9 mouse cellular contexts compared by ENCODE assay signal in genomic region chr6:29444773-29445172, GRCm38 (mm10). TPM values are rescaled to one million over a fixed set of nuclear protein-coding genes. Genes with fewer than 3 reads are reported as not detected.
DNase-seq lines count a peak whose midpoint lies in the region; ATAC-seq and TF ChIP-seq lines count a peak whose summit lies in the region.
"Had no signal": no experiment of that assay in that cellular context is flagged by ENCODE, and none has a peak within 500 bp of the region (broad histone marks: within the 10 kb centered on the region; RNA-seq: fewer than 3 reads in every experiment).

No protein-coding gene starts in this region.

- no peak overlapping the region for H3K4me3 ChIP-seq in hindbrain, embryonic 10.5 days
- H3K4me3 ChIP-seq in hindbrain, embryonic 12.5 days: no peak overlapping the region
- H3K4me3 ChIP-seq in G1E (ENCODE audit: low read depth, low read length): no peak overlapping the region
- no peak overlapping the region for H3K4me3 ChIP-seq in hindbrain, embryonic 13.5 days
- H3K4me3 ChIP-seq: embryonic facial prominence, embryonic 15.5 days had no signal

- peak; percentile 41 for DNase-seq in hindbrain, embryonic 10.5 days (ENCODE audit: low spot score)
- DNase-seq in B cell, adult 2 months: peak; percentile 68 to 73
- peak; percentile 65 for DNase-seq in G1E (ENCODE audit: low spot score)
- peak; percentile 46 for DNase-seq in embryo, embryonic 9.5 days (ENCODE audit: extremely low spot score)
- DNase-seq in lung, postnatal 4 days: peak; percentile 35 to 53
- DNase-seq in right cerebral cortex, postnatal 4 days: no peak

- H3K36me3 ChIP-seq in hindbrain, embryonic 10.5 days: peaks cover 31% of the 10 kb centered on the region
- peaks cover 13% of the 10 kb centered on the region; the same call in 1 of the 2 replicates for H3K36me3 ChIP-seq in hindbrain, embryonic 12.5 days
- no peaks in the 10 kb centered on the region for H3K36me3 ChIP-seq in G1E (replicated peaks)
- peaks cover 33% of the 10 kb centered on the region for H3K36me3 ChIP-seq in hindbrain, embryonic 13.5 days

- H3K4me2 ChIP-seq in hindbrain, embryonic 12.5 days (replicated peaks): no peak overlapping the region
- no peak overlapping the region for H3K4me2 ChIP-seq in hindbrain, embryonic 13.5 days
- H3K4me2 ChIP-seq: embryonic facial prominence, embryonic 15.5 days had no signal

- no peaks in the 10 kb centered on the region for H3K4me1 ChIP-seq in hindbrain, embryonic 10.5 days (replicated peaks)
- no peaks in the 10 kb centered on the region for H3K4me1 ChIP-seq in hindbrain, embryonic 12.5 days
- peaks cover 17% of the 10 kb centered on the region for H3K4me1 ChIP-seq in G1E (ENCODE audit: insufficient read depth, low read depth, low read length)
- H3K4me1 ChIP-seq in hindbrain, embryonic 13.5 days (replicated peaks): no peaks in the 10 kb centered on the region
- H3K4me1 ChIP-seq: embryonic facial prominence, embryonic 15.5 days had no signal

- no peaks in the 10 kb centered on the region for H3K9me3 ChIP-seq in hindbrain, embryonic 10.5 days
- H3K9me3 ChIP-seq in hindbrain, embryonic 12.5 days (replicated peaks): no peaks in the 10 kb centered on the region
- H3K9me3 ChIP-seq in G1E (replicated peaks): no peaks in the 10 kb centered on the region
- H3K9me3 ChIP-seq in hindbrain, embryonic 13.5 days: no peaks in the 10 kb centered on the region
- H3K9me3 ChIP-seq: embryonic facial prominence, embryonic 15.5 days had no signal

- peak; percentile 94 for TF ChIP-seq CTCF in G1E (IDR thresholded peaks at IDR 0.05; ENCODE audit: low read depth, low read length)

- H3K27ac ChIP-seq in hindbrain, embryonic 10.5 days: no peak overlapping the region
- no peak overlapping the region for H3K27ac ChIP-seq in hindbrain, embryonic 12.5 days
- H3K27ac ChIP-seq in hindbrain, embryonic 13.5 days: no peak overlapping the region
- H3K27ac ChIP-seq: embryonic facial prominence, embryonic 15.5 days had no signal

- no peak overlapping the region for H3K9ac ChIP-seq in hindbrain, embryonic 12.5 days
- no peak overlapping the region for H3K9ac ChIP-seq in hindbrain, embryonic 13.5 days
- H3K9ac ChIP-seq: embryonic facial prominence, embryonic 15.5 days had no signal

- no peak for ATAC-seq in hindbrain, embryonic 12.5 days (ENCODE audit: low FRiP score)
- no peak for ATAC-seq in G1E (ENCODE audit: extremely low read depth, insufficient number of reproducible peaks, low FRiP score, poor library complexity, severe bottlenecking)
- no peak for ATAC-seq in hindbrain, embryonic 13.5 days (ENCODE audit: low FRiP score)

- WGBS in hindbrain, embryonic 10.5 days: 73% methylated on average over 11 of the region's 11 CpGs
- 72% methylated on average over 11 of the region's 11 CpGs for WGBS in hindbrain, embryonic 12.5 days
- 73% methylated on average over 11 of the region's 11 CpGs for WGBS in hindbrain, embryonic 13.5 days

- H3K27me3 ChIP-seq in hindbrain, embryonic 10.5 days (ENCODE audit: insufficient read depth, poor library complexity, severe bottlenecking): no peaks in the 10 kb centered on the region
- H3K27me3 ChIP-seq in hindbrain, embryonic 12.5 days: no peaks in the 10 kb centered on the region
- peaks cover 62% of the 10 kb centered on the region for H3K27me3 ChIP-seq in G1E (ENCODE audit: insufficient read depth, low read length)
- no peaks in the 10 kb centered on the region for H3K27me3 ChIP-seq in hindbrain, embryonic 13.5 days
- H3K27me3 ChIP-seq: embryonic facial prominence, embryonic 15.5 days had no signal

RNA-seq across cellular contexts. Expression of gene Flnc, which starts 11.7 kb away (rescaled TPM):
- polyA plus RNA-seq in hindbrain, embryonic 10.5 days (2016; fragmentation: Nextera tagmentation; extraction: Ambion mirVana): 3.6 and 4.1 TPM in 2 replicates
- 11.8 and 14.5 TPM in 2 replicates for polyA plus RNA-seq in hindbrain, embryonic 12.5 days (2016; fragmentation: Nextera tagmentation; extraction: Ambion mirVana)
- total RNA-seq in G1E (2014; fragmentation: Nextera tagmentation): 0.15 and 0.24 TPM in 2 replicates
- 0.11 and 0.17 TPM in 2 replicates for total RNA-seq in G1E (2017)
- 0.36 and 0.51 TPM in 2 replicates for polyA plus RNA-seq in G1E (2012)
- 5.0 and 5.8 TPM in 2 replicates for polyA plus RNA-seq in hindbrain, embryonic 13.5 days (2015; fragmentation: Nextera tagmentation; extraction: Ambion mirVana)

RNA-seq across cellular contexts. Expression of gene Atp6v1f, which starts 22.7 kb away (rescaled TPM):
- 226 and 252 TPM in 2 replicates for polyA plus RNA-seq in hindbrain, embryonic 10.5 days (2016; fragmentation: Nextera tagmentation; extraction: Ambion mirVana)
- polyA plus RNA-seq in hindbrain, embryonic 12.5 days (2016; fragmentation: Nextera tagmentation; extraction: Ambion mirVana): 215 and 230 TPM in 2 replicates
- total RNA-seq in G1E (2014; fragmentation: Nextera tagmentation) (138 and 150 TPM in 2 replicates), G1E (2017) (201 and 265 TPM in 2 replicates)
- polyA plus RNA-seq in G1E (2012): 270 and 339 TPM in 2 replicates
- polyA plus RNA-seq in hindbrain, embryonic 13.5 days (2015; fragmentation: Nextera tagmentation; extraction: Ambion mirVana): 337 and 340 TPM in 2 replicates

RNA-seq across cellular contexts. Expression of gene Atp6v1fnb, which starts 26.5 kb away (rescaled TPM):
- polyA plus RNA-seq in hindbrain, embryonic 10.5 days (2016; fragmentation: Nextera tagmentation; extraction: Ambion mirVana): not detected in 2 replicates
- polyA plus RNA-seq in hindbrain, embryonic 12.5 days (2016; fragmentation: Nextera tagmentation; extraction: Ambion mirVana): 0.43 TPM in 1 of 2 replicates, not detected in the other
- 1.6 TPM in 1 of 2 replicates, not detected in the other for total RNA-seq in G1E (2014; fragmentation: Nextera tagmentation)
- total RNA-seq in G1E (2017): 0.46 and 1.3 TPM in 2 replicates
- polyA plus RNA-seq in G1E (2012): 0.13 TPM in 1 of 2 replicates, not detected in the other
- 0.57 and 1.0 TPM in 2 replicates for polyA plus RNA-seq in hindbrain, embryonic 13.5 days (2015; fragmentation: Nextera tagmentation; extraction: Ambion mirVana)
- polyA plus RNA-seq: embryonic facial prominence, embryonic 15.5 days had no signal

RNA-seq across cellular contexts. Expression of gene Ccdc136, which starts 48.7 kb away (rescaled TPM):
- polyA plus RNA-seq in hindbrain, embryonic 10.5 days (2016; fragmentation: Nextera tagmentation; extraction: Ambion mirVana): 21.5 and 22.4 TPM in 2 replicates
- polyA plus RNA-seq in hindbrain, embryonic 12.5 days (2016; fragmentation: Nextera tagmentation; extraction: Ambion mirVana): 35.6 and 36.0 TPM in 2 replicates
- not detected in 2 replicates for total RNA-seq in G1E (2014; fragmentation: Nextera tagmentation)
- 0.11 and 0.23 TPM in 2 replicates for total RNA-seq in G1E (2017)
- polyA plus RNA-seq in G1E (2012): 0.02 and 0.04 TPM in 2 replicates
- 38.3 and 46.1 TPM in 2 replicates for polyA plus RNA-seq in hindbrain, embryonic 13.5 days (2015; fragmentation: Nextera tagmentation; extraction: Ambion mirVana)

RNA-seq across cellular contexts. Expression of gene Opn1sw, which starts 56.5 kb away (rescaled TPM):
- 0.17 and 0.21 TPM in 2 replicates for polyA plus RNA-seq in hindbrain, embryonic 10.5 days (2016; fragmentation: Nextera tagmentation; extraction: Ambion mirVana)
- polyA plus RNA-seq in hindbrain, embryonic 12.5 days (2016; fragmentation: Nextera tagmentation; extraction: Ambion mirVana): 0.25 and 0.38 TPM in 2 replicates
- total RNA-seq in G1E (2014; fragmentation: Nextera tagmentation): not detected in 2 replicates
- 0.27 TPM in 1 of 2 replicates, not detected in the other for total RNA-seq in G1E (2017)
- polyA plus RNA-seq in G1E (2012): not detected in 2 replicates
- 0.26 and 0.32 TPM in 2 replicates for polyA plus RNA-seq in hindbrain, embryonic 13.5 days (2015; fragmentation: Nextera tagmentation; extraction: Ambion mirVana)
